Mouse (Mus musculus) cerebellum, postnatal 25 days (tissue): ENCODE measurements at regions not wholly inside any gene's neighbourhood (a gene's known extent, or its start where the extent isn't known, plus 50 kb on each side); places are given as distances from the start of the nearest gene placed in this dataset.
A peak's percentile ranks its signal among the peaks of the same experiment; 100 is the strongest.

Source experiments
- DNase-seq, 2 experiments: peaks; one replicate each; pipeline ENCODE4 v3.0.0; 2021; ENCODE audit warnings: mixed read lengths in 2 of 2

- peak; percentile 12 to 28 for DNase-seq
These were observed 799.6 kb downstream of the Nr2f2 start for GRCm38 (mm10) chr7:69566949-69567348.

GRCm38 (mm10) chr7:69564432-69564831, 802.1 kb downstream of the Nr2f2 start:
- no peak for DNase-seq

- no peak for DNase-seq
These were observed 805.7 kb upstream of the Arrdc4 start for GRCm38 (mm10) chr7:69554776-69555175.

DNA sequence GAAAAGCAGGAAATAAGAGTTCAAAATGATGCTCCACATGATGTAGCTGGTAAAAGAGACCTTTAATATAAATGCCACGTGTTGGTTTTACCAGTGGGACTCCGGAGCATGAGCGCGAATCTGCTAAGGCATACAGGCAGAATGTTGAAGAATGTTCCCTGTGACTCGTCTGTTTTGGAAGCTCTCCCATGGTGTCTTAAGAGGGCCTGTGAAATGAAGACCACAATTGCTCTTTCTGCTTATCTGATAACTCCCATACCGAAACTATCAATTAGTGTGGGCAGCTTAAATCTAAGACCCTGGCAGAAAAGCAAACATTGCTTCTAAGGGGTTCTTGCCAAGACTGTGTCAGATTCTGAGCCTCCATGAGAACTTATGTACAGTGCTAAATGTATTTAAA, 804.9 kb upstream of the Arrdc4 start:
- DNase-seq, result no peak

DNA sequence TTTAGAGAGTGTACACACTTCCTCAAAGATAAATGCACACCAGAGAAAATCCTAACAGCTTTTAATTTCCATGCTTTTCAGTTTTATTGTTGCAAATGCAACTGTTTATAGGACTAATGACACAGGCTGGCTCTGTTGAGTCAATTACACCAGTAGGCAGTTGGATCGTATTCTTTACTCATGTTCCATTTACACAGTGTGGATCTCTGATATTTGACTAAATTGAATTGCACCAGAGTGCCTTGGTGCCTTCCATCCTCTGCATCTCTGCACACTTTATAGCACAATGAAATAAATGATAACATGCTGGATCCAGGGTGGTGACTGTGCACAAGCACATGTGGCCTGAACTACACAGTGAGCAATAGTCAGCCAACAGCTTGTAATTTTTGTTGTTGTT, 787.0 kb upstream of the Arrdc4 start:
- no peak for DNase-seq

DNA sequence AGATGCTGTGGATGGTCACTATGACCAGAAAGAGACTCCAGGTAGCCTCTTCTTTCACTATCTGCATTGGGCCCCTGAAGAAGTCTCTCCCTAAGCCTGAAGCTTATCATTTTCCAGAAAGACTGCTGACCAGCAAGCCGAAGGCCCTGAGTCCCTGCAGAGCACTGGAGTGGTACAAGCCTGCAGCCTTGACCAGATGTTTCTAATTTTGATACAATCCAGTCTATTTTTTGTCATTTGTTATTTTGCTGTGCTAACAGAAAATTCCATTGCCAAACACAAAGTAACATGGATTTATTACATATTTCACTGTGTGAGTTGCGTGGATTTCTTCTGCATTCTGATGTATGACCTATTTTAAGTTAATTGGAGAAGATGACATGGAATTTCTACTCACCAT, 764.9 kb upstream of the Arrdc4 start:
- no peak for DNase-seq

DNA sequence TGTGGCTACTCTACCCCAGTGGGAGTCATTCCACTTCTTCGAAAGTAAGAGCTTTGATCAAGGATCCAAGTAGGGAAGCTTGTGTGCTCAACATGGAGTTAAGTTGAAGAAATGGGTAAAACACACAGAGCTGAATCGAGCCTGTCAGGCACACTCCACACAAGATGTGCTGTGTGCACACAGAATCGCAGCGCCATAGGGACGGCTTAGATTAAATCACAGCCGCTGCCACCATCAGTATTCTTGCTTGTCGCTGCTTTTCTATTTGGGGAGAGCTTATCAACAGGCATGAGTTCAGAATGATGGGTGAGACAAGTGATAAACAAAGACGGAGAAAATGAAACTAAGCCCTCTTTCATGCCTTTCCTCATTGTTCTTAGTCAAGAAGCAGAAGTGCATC, 761.3 kb upstream of the Arrdc4 start:
- no peak for DNase-seq

DNA sequence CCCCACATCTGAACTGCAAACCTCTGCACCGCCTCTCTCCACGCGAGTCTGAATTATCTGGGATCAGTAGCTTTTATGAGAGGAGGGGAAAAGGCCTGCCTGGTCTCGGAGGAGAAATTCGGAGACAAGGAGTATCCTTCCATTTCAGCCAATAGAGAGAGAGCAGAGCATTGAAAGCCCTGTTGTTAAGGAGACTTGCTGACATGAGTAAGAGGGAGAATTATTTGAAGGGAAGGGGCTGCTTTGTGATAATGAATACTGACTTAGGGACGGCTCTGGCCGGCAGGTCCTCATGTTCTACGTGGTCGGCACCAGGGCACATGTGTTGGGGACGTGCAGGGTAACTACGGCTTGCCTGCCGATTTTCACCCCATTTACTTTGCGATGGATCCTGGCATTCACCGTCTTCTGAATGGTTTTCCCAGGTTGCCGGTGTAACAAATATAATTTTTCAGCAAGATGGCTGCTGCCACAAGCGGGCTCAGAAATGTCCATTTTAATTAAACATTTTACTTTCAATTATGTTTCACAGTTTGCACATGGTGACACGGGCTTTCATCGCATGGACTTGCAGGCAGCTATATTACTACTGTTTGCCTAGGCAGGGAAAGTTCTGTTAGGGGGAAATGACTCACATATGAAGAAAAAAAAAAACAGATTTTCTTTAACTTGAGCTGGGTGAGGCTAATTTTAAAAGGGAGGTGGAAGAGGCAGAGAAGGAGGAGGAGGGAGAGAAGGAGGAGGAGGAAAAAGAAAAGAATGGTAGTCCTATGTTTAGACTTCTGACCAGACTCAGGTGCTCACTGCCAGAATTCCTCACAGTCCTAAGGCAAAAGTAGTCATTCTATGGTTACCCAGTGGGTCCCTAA, 744.3 kb upstream of the Arrdc4 start:
- DNase-seq, result no peak

DNA sequence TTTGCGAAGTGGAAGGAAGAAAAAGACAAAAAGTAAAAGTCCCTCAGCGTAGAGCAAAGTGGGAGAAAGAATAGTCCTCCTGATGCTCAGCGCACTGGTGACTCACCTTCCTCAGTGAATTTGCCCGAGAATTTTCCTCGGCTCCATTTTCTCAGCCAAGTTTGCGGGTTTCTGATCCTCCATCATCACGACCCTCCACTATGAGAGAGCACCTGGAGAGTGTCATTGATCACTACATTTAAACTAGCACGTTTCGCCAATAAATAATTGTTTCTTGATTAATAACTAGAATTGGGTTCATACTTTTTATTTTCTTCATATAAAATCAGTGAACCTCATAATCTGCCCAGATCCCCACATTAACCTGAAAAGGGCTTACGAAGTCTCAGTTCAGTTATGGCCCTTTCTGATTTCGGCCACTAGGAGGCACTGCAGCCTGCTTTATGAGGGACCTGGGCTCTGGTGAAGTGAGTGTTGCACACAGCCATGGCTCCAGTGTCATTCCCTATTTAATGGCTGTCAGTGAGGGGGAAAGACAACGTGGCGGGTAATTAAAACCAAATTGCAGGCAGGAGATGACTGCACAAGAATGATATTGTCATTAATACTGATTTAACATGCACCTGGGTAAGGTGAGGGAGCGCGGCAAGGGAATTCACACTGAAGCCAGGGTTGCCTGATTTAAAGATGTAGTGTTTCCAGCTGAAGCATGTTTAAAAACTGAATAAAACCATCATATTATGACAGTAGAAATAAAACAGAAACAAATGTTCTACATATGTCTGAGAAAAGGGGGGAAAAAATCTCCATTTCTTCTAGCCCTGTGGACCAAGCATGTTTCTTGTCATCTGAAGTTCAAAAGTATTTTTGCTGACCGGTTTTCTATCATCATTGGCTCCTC, 741.8 kb upstream of the Arrdc4 start:
- peak; percentile 66 to 75 for DNase-seq

GRCm38 (mm10) chr7:69488630-69489029, 739.6 kb upstream of the Arrdc4 start:
- DNase-seq, result no peak

GRCm38 (mm10) chr7:69487111-69487510, 738.1 kb upstream of the Arrdc4 start:
- no peak for DNase-seq

DNA sequence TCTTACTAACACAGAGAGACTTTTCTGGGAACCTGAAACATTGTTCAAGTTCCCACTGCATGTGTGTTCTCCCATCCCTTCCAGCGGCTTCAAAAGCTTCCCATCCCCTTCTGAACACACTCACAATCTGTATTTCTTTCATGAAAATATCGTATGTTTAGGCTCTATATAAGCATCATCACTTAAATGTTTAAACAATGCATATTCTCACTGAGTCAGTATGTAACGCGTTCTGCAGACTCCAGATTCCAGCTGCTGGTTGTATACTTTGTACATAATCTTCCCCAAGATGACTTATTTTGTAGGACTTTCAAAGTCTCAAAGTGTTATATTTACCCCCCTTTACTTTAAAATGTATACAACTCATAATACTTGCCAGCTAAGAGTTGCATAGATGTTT, 735.5 kb upstream of the Arrdc4 start:
- no peak for DNase-seq
